Mouse (Mus musculus) CH12.LX (cell line): ENCODE results near the gene Col9a3.

ENCODE experiments used
- MYC ChIP-seq: IDR thresholded peaks from 2 replicates; pipeline ENCODE4 v1.6.1; 2011; ENCODE audit warnings: low read depth, mild to moderate bottlenecking, improper control_type of control experiment, low read length
- PAX5 ChIP-seq: IDR thresholded peaks from 2 replicates; pipeline ENCODE4 v1.6.1; 2012; ENCODE audit warnings: low read length, inconsistent platforms, mixed read lengths
- USF1 ChIP-seq: IDR thresholded peaks from 2 replicates; pipeline ENCODE4 v1.6.1; 2014; ENCODE audit warnings: low read depth, mild to moderate bottlenecking, inconsistent platforms, low read length, improper control_type of control experiment

DNA sequence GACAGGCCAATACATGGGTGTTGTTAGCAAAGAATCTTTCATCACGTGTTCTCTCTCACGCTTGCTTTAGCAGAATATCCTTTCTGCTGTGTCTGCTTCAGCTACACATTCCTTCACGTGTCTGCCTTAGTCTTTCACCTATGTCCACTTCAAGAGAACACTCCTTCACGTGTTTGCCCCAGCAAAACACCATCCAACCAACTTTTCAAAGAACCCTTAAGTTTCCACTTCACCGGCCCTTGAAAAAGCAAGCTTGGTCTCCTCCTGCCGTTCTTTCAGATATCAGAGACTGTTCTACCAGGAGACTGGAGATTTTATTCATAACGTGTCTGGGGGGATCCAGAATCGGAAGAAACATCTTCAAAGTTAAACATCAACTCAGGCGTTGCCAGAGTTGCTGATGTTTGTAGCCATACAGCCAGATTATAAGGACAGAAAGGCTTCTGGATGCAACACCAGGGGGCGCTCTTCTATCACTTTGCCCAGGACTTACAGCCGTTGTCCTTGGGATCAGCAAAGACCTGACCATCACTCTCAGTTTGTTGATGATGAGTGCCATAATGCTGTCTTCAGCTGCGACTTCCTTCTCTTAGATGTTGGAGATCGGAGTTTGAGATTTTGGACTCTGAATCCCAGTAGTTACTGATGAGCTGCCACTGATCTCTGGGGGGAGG lies 31.2 kb upstream of the Col9a3 start:
- TF ChIP-seq USF1 (no peak), PAX5 (no peak), MYC (no peak)
